Mouse (Mus musculus) urinary bladder, adult 2 months (tissue): Measurements from ENCODE around the gene Paf1. TPM values are rescaled to one million over a fixed set of nuclear protein-coding genes. Genes with fewer than 3 reads are reported as not detected.
"Not testable (repeated sequence)": the region's sequence is repeated elsewhere in the genome, so short reads cannot be mapped to it uniquely, and the experiment has no call there.

Experiments
- DNase-seq: peaks from one replicate; pipeline ENCODE4 v3.0.0; 2022; ENCODE audit warnings: low spot score
- polyA plus RNA-seq: library from polyadenylated mRNA; depleted of rRNA; stranded (reverse); fragments of >200 nt; gene quantifications from 2 replicates; pipeline ENCODE4 v1.2.3, GENCODE M21; 2012

Gene Paf1
- polyA plus RNA-seq, 1 experiment, result 108 TPM

DNA sequence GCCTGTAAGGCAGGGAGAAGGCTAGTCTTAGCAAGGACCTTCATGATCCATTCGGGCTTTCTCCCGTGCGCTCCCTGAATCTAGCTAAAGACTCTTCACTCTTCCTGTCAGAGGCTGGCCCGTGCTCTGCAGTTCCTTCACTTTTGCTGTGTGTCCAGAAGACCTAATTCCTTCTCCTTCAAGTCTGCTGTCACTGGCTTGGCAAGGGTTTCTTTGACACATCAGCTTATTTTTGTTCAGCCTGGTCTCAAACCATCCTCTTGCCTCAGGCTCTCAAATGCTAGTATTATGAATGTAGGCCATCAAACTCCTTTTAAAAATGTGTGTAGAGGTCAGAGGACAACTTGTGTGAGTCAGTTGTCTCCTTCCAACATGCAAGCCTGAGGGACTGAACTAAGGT is 9.1 kb upstream of the Paf1 start:
- no peak for DNase-seq

DNA sequence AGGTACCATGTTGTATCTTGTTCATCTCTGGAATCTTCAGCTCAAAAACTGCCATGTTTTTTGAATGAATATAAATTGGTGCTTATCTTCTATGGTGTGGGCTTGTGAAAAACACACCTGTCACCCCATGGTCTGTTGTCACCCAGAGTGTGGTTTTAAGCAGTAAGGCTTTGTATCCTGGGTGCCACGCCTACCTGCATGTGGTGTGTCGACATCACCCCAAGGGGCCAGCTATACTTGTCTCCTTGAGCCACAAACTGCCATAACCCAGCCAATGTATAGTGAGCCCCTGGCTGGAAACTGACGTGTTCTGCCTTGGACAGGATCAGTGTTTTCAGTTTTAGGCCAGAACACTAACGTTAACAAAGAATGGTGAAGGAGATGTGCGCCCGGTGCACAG is 8.6 kb upstream of the Paf1 start:
- DNase-seq, result no peak

DNA sequence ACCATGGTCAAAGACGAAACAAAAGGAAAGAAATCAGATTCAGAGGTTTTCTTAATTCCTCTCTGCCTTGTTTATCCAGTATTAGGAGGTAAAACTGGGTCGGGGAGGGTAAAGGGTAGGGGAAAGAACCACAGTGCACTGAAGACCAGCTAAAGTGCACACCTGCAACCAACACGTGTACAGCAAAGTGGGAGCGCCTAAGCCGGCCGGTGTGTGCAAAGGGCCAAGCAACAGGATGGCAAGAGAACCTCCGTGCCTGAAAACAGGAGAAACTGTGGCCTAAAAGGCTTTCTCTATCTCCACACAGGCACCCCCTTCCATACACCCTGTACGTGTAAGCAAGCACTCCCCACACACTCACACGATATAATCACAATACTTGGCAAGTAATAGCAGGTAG is 7.6 kb upstream of the Paf1 start:
- no peak for DNase-seq

DNA sequence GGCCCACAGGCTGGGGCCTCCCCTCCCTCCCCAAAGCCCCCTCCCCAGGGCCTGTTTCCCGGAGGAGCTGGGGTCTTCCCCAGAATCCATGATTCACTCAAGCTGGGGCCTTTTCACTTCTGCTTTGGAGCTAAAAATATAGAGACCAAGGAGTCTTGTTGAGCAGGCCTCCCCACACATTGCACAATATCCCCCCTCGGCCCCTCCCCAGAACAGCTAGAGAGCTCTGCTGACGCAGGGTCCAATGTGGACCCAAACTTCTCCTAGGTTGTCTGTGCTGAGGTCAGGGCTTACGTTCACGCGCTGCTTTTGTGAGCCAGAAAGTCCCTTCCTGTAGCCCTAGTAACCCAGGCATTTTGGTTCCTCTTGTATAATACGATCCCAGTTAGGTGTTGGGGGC is 6.7 kb upstream of the Paf1 start:
- no peak for DNase-seq

DNA sequence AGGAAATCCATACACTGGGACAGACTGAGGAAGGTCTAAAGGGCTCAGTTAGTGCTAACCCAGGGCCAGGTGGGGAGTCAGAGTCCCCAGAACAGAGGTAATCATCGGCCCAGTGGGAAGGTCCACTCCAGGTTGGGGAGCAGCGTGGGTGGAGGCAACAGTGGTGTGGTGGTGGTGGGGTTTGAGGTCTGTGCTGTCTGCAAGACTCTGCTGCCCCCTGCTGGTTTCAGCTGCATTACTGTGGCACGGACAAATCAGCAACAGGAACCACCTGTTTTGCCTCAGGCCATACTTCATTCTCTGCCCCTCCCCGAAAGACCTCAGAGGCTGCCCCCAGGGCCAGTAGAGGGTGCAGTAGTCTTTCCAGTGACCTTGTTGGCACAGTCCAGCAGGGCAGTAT is 6.3 kb upstream of the Paf1 start:
- peak; percentile 78 for DNase-seq

DNA sequence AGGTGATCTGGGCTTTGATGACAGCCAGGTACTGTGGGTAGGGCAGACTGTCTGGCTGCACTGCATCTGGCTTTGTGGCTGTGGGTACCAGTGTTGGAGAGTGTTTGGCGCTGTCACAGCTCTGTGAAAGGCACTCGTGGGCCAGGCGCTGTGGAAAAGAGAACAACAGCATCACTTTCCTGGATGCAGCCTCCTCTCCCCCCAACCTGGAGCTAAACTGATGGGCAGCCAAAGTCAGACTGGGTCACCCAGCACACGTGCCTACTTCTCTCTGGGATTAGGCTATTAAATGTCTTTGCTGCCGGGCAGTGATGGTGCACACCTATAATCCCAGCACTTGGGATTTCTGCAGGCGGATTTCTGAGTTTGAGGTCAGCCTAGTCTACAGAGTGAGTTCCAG is 5.9 kb upstream of the Paf1 start:
- DNase-seq, result not testable (repeated sequence)

DNA sequence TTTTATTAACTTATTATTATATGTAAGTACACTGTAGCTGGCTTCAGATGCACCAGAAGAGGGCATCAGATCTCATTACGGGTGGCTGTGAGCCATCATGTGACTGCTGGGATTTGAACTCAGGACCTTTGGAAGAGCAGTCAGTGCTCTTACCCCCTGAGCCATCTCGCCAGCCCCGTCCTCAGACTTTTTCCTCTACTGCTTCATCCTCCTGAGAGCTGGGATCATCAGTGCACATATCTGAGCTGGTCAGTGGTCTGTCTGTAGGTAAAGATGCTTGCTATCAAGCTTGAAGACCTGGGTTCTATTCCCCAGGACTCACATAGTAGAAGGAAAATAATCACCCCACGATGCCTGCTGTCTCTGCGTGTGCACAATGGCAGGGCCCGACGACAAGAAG is 5.4 kb upstream of the Paf1 start:
- DNase-seq, result not testable (repeated sequence)

DNA sequence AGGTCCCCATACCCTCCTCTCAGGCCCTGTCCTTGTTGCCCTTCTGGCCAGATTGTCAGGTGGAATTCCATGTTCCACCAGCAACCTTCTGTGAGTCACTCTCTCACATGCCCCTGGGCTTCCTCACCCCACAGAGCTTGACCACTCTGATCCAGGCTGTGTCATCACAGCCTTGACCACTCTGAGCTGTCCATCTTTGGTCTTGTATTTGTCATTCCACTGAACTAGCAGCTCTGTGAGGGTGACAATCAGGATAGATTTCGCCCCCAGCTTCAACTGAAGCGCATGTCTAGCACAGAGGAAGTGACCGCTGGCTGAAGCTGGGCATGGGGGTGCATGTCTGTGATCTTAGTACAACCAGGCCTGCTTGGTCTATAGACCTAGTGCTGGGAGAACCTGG is 2.4 kb upstream of the Paf1 start:
- DNase-seq, result no peak

DNA sequence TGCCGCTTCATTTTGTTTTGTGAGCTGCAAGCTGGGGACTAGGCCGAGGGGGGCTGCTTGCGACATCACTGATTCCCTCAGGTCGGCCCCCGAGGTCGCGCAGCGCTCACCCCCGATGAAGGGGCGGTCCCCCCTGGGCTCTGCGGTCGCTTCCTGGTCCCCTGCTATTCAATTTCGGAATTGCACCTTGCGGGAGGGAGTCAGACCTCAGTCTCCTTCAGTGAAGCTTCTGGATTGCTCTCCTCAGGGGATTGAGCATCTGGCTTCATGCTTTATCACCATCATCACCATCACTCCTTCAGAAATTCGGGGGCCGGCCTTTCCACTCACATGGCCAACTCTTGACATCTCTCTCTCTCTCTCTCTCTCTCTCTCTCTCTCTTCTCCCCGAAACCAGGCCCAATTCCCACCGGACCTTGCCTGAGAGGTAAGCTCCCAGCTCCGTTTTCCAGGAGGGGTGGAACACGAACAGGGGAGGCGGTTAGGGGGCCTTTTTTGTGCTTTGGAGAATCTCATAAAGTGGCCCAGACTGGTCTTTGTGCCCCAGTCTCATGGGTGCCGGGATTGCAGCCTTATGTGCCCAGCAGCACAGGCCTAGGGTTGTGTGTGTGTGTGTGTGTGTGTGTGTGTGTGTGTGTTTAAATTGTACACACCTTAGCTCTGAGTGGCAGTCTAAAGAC is 661 bp downstream of the Paf1 start:
- no peak for DNase-seq

DNA sequence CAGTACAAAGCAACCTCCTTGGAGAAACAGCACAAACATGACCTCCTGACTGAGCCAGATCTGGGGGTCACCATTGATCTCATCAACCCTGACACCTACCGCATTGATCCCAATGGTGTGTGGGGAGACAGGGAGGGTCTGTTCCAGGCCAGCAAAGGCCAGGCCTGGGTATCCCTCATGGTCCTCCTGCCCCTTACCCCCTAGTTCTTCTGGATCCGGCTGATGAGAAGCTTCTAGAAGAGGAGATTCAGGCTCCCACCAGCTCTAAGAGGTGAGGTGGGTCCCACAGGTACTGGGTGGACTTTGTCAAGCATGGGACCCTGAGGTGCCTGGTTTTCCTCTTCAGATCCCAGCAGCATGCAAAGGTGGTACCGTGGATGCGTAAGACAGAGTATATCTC is 2.7 kb downstream of the Paf1 start:
- no peak for DNase-seq

DNA sequence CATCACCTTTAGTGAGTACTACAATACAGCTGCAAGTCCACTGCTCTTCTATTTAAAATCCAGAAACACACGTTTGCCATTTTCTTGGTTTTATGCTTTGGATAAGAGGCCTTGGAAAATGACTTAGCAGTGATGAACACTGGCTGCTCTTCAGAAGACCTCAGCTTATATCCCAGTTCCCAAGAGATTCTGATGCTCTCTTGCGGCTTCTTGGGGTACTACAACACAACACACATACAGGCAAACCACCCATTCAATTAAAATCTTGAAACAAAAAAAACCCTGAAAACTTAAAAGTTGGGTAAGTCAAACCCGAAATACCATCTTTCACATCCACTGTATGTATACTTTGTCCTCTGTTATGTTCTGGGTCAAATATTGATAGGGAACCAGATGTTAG is 5.2 kb downstream of the Paf1 start:
- DNase-seq, result no peak

DNA sequence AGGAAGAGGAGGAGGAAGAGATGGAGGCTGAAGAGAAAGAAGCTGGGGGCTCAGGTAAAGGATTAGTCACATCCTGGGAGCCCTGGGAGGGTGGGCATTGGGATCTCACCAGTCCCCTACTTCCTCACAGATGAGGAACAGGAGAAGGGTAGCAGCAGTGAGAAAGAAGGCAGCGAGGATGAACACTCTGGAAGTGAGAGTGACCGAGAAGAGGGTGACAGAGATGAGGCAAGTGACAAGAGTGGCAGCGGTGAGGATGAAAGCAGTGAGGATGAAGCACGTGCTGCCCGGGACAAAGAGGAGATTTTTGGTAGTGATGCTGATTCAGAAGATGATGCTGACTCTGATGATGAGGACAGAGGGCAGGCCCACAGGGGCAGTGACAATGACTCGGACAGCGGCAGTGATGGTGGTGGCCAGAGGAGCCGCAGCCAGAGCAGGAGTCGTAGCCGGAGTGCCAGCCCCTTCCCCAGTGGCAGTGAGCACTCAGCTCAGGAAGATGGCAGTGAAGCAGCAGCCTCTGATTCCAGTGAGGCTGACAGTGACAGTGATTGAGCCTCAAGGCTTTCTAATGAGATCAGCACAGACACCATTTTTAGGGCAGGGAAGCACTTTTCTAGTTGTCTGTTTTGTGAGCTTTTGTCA is 6.1 kb downstream of the Paf1 start:
- no peak for DNase-seq

DNA sequence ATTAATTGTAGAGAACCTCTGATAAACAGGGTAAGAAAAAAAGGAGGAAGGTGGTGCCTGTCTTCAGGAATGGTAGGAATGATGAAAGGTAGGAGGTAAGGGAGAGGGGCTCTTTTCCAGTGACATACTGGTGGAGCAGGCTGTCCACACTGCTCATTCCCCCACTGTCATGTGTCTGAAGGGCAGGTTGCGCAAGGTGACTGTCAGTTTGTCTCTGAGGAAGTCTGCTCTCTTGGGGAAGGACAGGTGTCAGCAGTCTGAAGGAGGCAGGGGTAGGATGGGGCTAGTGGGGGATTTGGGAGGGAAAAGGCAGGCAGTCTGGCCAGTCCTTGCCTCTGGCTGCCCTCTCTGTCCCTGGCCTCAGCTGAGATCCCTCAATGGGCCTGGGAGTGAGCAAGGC is 8.3 kb downstream of the Paf1 start:
- DNase-seq, result no peak

DNA sequence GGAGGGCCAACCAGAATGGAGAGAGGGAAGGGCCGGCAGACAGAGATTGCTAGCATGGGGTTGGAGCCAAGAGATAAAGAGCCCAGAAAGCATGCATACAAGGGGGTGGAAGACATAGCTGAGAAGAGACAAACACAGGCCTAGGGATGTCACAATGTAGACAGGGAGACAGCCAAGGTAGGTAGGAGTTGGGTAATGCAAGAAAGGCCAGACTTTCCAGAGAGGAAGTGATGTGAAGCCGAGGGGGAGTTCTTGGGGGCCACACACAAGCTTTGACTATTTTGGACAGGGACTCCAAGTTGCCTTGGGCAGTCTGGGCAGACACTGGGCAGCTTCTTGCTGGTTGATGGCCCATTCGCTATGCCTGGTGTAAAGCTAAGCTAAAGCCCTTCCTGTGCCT is 9.2 kb downstream of the Paf1 start:
- DNase-seq, result no peak

DNA sequence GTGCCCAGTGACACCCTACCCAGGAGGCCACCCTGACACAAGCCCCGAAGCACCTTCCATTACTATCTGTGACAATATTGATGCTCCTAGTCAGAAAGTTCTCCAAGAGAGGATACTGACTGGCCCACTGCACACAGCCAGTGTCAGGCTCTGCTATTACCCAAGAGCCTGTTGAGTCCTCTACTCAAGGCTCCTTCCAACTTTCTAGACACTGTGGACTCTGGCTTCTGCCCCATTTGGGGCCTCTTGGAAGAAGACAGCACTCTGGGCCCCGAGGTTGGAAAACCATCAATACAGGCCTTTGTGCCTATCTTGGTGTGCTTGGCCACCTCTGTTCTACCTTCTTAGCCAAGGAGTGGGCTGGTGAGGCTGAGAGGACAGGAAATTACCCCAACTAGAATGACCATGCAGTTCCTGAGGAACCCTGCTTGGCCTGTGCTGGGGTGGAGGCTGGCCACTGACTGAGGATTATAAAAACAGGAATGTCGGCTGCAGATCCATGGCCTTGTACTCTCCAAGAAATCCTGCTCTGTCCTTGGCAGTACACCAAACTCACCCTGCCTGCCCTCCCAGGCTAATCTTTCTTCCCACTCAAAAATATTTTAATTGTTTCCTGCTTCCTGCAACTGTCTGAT is 18.2 kb downstream of the Paf1 start:
- DNase-seq, result no peak

DNA sequence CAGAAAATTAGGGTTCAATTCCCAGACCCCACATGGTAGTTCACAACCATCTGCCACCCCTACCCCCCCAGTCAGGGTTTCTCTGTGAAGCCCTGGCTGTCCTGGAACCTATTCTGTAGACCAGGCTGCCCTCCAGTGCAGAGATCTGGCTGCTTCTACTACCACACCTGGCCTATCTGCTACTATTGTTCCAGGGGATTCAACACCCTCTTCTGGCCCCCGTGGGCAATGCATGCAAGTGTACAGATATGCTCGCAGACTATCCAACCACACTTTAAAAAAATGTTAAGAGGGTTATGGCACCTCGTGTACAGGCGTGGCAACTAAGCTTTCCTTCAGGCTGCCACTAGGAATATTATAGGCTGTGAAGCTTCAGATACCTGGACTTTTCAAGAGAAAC is 20.1 kb downstream of the Paf1 start:
- no peak for DNase-seq

DNA sequence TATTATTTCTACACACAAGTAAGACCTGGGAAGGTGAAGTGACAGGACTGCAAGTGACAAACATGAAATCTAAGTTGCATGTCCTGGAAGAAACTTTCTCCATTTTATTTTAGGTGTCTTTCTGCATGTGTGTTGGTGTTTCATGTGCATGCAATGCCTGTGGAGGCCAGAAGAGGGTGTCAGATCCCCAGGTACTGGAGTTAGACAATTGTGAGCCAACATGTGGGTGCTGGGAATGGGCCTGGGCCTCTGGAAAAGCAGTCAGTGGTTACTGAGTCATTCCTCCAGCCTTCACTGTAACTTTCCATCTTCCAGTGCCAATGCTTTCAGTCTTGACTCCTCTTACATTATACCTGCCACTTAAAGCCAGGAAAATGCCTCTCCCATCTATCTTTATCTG is 24.6 kb downstream of the Paf1 start:
- DNase-seq, result no peak

DNA sequence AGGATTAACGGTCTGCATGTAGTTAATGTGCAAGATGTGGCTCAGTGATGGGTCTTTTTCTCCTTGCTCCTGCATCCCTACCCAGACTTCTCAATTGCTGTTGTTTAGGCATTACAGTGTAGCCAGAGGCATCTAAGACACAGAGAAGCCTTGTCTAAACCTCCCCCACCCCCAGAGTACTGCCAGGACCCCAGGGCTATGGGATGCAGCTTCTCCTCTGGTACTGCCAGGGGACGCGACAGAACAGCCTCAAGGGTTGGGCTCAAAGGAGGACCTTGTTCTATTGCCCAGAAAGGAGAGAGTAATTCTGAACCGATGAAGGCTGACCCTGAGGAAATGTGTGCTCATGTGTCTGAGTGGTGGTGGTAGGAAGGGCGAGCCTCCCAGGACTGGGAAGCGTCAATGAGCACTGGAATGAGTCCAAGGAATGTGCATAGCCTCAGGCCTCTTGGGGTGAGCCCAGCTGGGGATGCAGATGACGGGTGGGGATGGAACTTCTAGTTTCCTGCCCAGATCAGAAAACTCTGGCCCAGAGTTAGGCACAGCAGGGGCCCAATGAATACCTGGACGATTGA is 25.4 kb downstream of the Paf1 start:
- DNase-seq, result no peak

DNA sequence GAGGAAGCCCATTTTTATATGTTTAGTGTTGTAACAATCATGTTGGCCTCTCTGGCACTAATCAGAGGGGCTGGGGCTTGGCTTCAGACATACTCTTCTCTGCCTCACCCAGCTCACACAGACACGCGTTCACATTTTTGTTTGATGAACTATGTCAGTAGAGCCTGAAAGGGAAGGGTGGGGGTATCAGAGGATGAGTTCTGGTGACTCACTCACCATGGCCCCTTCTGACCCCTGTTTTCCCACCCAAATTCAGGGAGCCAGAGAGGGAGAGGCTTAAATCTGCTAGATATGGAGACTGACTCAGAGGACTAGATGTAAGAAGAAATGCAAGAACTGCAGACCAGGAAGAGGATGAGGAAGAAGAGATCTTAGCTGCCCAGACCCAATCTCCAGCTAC is 26.7 kb downstream of the Paf1 start:
- DNase-seq, result no peak

DNA sequence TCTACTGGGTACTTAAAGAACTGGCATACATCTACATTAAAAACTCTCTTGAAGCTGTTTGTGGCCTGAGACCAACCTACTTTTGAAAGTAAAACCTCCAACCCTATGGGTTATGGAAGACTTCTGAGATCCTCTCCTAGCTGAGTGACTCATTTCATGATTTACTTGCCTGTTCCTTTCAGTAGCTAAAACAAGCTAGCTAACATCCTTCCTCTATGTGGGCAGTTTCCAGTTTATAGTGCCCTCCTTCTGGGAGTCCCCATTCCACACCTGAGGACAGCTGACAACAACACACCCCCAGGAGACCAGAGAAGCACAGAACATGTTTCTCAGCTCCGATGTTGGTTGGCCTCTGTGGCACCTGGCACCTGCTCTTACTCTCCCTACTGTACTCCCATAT is 30.3 kb downstream of the Paf1 start:
- no peak for DNase-seq

DNA sequence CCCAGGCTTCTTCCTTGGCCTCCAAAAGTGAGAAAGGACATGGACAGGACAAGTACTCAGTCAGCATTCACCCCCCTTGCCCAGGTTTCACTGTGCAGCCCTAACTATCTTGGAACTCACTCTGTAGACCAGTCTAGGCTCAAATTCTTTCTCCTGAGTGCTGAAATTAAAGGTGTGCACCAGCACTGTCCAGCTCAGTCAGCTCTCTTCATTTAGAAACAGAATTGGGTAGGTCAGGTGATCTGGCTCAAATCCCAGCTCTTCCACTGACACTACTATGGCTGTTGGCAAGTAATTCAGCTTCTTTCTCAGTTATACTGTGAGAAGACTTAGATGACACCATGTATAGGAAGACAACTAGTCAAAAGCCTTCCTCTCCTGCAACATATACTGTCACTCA is 35.0 kb downstream of the Paf1 start:
- DNase-seq, result no peak

DNA sequence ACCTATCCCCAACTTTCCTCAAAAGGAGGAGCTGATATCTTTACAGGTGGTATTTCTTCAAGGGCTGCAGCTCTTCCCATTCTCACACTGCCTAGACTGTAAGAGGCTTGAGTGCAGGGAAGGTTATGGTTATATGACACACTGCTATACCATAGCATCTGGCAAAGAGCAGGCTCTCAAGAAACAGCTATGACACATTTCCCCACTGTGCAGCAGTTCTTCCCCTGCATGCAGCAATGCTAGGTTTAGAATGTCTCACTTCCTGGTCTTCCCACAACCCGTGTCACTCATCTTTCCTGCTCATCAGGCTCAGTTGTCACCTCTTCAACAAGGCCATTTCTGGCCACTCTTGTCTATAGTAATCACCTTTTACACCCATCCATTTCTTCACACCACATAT is 37.8 kb downstream of the Paf1 start:
- no peak for DNase-seq

DNA sequence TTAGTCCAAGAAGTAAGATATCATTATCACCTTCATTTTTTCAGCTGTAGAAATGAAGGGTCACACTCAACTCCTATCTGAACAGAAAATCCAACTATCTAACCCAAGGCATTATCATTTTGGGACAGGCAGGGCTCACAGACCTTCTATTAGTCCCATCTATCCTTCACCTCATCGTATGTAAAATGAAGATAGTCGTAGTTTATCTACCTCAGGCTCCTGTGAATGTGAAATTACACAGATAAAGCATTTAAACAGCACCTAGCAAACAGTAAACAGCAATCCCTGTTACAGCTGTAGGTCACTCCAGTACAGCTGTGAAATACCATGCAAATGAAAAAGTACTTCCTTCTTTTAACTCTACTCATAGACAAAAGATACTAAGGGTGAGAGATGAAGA is 39.5 kb downstream of the Paf1 start:
- no peak for DNase-seq
